Mouse (Mus musculus) embryonic facial prominence, embryonic 10.5 days (tissue): ENCODE data around the gene Cfap126. TPM values are rescaled to one million over a fixed set of nuclear protein-coding genes. Genes with fewer than 3 reads are reported as not detected.
"Not testable (repeated sequence)": the region's sequence is repeated elsewhere in the genome, so short reads cannot be mapped to it uniquely, and the experiment has no call there.

ENCODE experiments used
- DNase-seq: peaks from one replicate; pipeline ENCODE4 v3.0.0-alpha.2; 2017; ENCODE audit warnings: low spot score
- H3K27ac ChIP-seq: fragments of 300-500 bp; sonication (generic); replicated peaks from 2 replicates; pipeline ENCODE4 v1.5.1; 2016; ENCODE audit warnings: mild to moderate bottlenecking
- H3K27me3 ChIP-seq: fragments of 300-500 bp; sonication (generic); replicated peaks from 2 replicates; pipeline ENCODE4 v1.6.1; 2016; ENCODE audit warnings: low read depth, mild to moderate bottlenecking; ENCODE audit not compliant: poor library complexity, severe bottlenecking
- H3K36me3 ChIP-seq: fragments of 300-500 bp; sonication (generic); replicated peaks from 2 replicates; pipeline ENCODE4 v1.6.1; 2016; ENCODE audit warnings: mild to moderate bottlenecking, moderate library complexity
- H3K4me1 ChIP-seq: fragments of 300-500 bp; sonication (generic); 2 replicates; pipeline ENCODE4 v1.6.1; 2016
- H3K4me3 ChIP-seq: fragments of 300-500 bp; sonication (generic); 2 replicates; pipeline ENCODE4 v1.5.1; 2016; ENCODE audit warnings: mild to moderate bottlenecking, moderate library complexity
- H3K9me3 ChIP-seq: fragments of 300-500 bp; sonication (generic); 2 replicates; pipeline ENCODE4 v1.6.1; 2016; ENCODE audit warnings: mild to moderate bottlenecking
- WGBS: fragments of 180-500 bp; shearing (Covaris S2); methylation state at CpG from one replicate; pipeline ENCODE4 v1.1.7; 2016; 5-methylcytosine and 5-hydroxymethylcytosine counted together
- polyA plus RNA-seq: library from polyadenylated mRNA; unstranded; fragments of >200 nt; fragmentation: Nextera tagmentation; extraction: Ambion mirVana; gene quantifications from 2 replicates; pipeline ENCODE4 v1.2.1, GENCODE M21; 2016

Cfap126 gene
- polyA plus RNA-seq, 1 experiment from 2014 or later: 2.0 TPM

- no peaks in the 10 kb centered on the region for H3K36me3 ChIP-seq
- no peaks in the 10 kb centered on the region for H3K27me3 ChIP-seq
- 78% methylated on average over 4 of the region's 4 CpGs for WGBS
- H3K27ac ChIP-seq: no peak overlapping the region
- DNase-seq: no peak
- H3K9me3 ChIP-seq: no peaks in the 10 kb centered on the region
- H3K4me3 ChIP-seq: no peak overlapping the region
- H3K4me1 ChIP-seq: peaks cover 15% of the 10 kb centered on the region
These were observed 2.6 kb downstream of the Cfap126 start for GRCm38 (mm10) chr1:171116280-171116679.

DNA sequence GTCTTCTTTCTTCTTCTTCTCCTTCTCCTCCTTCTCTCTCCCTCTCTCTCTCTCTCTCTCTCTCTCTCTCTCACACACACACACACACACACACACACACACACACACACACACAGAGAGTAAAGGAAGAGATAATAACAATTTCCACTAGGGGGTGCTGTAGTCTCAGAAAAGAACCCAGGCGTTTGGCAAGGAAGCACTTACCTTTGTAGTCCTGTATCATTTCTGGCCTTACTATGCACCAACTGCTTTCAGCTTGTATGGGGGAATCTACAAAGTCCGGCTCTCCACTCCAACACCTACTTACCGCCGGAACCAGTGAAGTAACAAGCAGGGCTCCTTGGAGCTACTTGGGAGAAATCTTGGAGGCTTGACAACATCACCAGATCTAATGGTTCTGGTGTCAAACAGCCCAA lies 4.6 kb downstream of the Cfap126 start:
- Histone ChIP-seq H3K27me3 (no peaks in the 10 kb centered on the region), H3K27ac (no peak overlapping the region), H3K4me1 (peaks cover 24% of the 10 kb centered on the region), H3K9me3 (no peaks in the 10 kb centered on the region), H3K4me3 (no peak overlapping the region), H3K36me3 (no peaks in the 10 kb centered on the region)
- WGBS: 7% methylated on average over 4 of the region's 4 CpGs
- DNase-seq: peak; percentile 60

- Histone ChIP-seq H3K27me3 (no peaks in the 10 kb centered on the region), H3K27ac (no peak overlapping the region), H3K4me3 (no peak overlapping the region), H3K9me3 (no peaks in the 10 kb centered on the region), H3K4me1 (peaks cover 17% of the 10 kb centered on the region), H3K36me3 (no peaks in the 10 kb centered on the region)
- WGBS: 91% methylated on average over 5 of the region's 5 CpGs
- no peak for DNase-seq
These were observed 5.3 kb downstream of the Cfap126 start for GRCm38 (mm10) chr1:171118996-171119395.

GRCm38 (mm10) chr1:171119405-171119804 lies 5.7 kb downstream of the Cfap126 start:
- H3K4me1 ChIP-seq: peaks cover 15% of the 10 kb centered on the region
- no peak overlapping the region for H3K27ac ChIP-seq
- DNase-seq: no peak
- H3K9me3 ChIP-seq: no peaks in the 10 kb centered on the region
- no peaks in the 10 kb centered on the region for H3K27me3 ChIP-seq
- H3K4me3 ChIP-seq: no peak overlapping the region
- no peaks in the 10 kb centered on the region for H3K36me3 ChIP-seq
- 89% methylated on average over 14 of the region's 14 CpGs for WGBS

DNA sequence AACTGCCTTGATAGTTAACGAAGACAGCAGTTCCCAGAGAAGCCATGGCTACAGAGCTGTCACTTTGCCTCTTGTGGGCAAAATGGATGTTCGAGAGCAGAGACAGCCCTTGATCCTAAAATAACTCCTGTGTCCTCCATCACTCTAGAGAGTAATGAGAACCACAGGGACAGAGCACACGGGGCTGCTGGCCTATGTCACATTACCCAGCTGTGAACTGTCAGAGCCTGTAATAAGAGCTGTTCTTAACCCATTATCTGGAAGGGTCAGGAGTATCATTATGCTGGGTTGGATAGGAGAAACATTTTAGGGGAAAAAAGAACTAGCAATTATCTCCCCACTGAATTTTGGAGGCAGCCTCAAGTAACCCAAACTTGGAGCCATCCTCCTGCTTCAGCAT lies 7.2 kb downstream of the Cfap126 start:
- H3K4me3 ChIP-seq: no peak overlapping the region
- no peaks in the 10 kb centered on the region for H3K9me3 ChIP-seq
- H3K27me3 ChIP-seq: no peaks in the 10 kb centered on the region
- peaks cover 15% of the 10 kb centered on the region for H3K4me1 ChIP-seq
- whole genome bisulfite sequencing: 46% methylated on average over 3 of the region's 3 CpGs
- DNase-seq: no peak
- no peak overlapping the region for H3K27ac ChIP-seq
- no peaks in the 10 kb centered on the region for H3K36me3 ChIP-seq

DNA sequence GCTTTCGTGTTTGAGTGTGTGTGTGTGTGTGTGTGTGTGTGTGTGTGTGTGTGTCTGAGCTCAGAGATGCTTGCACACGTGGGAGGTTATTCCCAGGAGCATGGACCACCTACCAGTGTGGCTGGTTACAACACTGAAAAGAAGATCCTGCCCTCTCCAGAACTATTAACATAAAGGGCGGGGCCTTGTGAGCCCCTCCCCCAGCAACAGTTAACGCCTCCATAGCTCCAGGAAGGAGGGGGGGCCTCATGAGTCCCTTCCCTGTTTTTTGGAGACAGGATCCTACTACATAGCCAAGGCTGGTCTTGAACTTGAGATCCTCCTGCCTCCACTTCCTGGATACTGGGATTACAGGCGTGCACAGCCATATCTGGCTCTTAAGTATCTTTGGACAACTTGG lies 8.1 kb downstream of the Cfap126 start:
- H3K36me3 ChIP-seq: peaks cover 4% of the 10 kb centered on the region; the same call in 1 of the 2 replicates
- no peaks in the 10 kb centered on the region for H3K27me3 ChIP-seq
- H3K4me3 ChIP-seq: no peak overlapping the region
- peaks cover 15% of the 10 kb centered on the region for H3K4me1 ChIP-seq
- no peaks in the 10 kb centered on the region for H3K9me3 ChIP-seq
- no peak for DNase-seq
- WGBS: 47% methylated on average over 5 of the region's 5 CpGs
- H3K27ac ChIP-seq: no peak overlapping the region

- peaks cover 15% of the 10 kb centered on the region for H3K4me1 ChIP-seq
- H3K9me3 ChIP-seq: no peaks in the 10 kb centered on the region
- H3K4me3 ChIP-seq: no peak overlapping the region
- DNase-seq: peak; percentile 27
- peaks cover 12% of the 10 kb centered on the region for H3K36me3 ChIP-seq
- no peaks in the 10 kb centered on the region for H3K27me3 ChIP-seq
- 44% methylated on average over 7 of the region's 7 CpGs for WGBS
- H3K27ac ChIP-seq: no peak overlapping the region
These were observed 9.2 kb downstream of the Cfap126 start for GRCm38 (mm10) chr1:171122932-171123331.

GRCm38 (mm10) chr1:171124398-171124797 lies 10.7 kb downstream of the Cfap126 start:
- Histone ChIP-seq H3K27me3 (no peaks in the 10 kb centered on the region), H3K27ac (no peak overlapping the region), H3K36me3 (peaks cover 25% of the 10 kb centered on the region), H3K9me3 (no peaks in the 10 kb centered on the region), H3K4me3 (no peak overlapping the region), H3K4me1 (peaks cover 15% of the 10 kb centered on the region)
- 90% methylated on average over 5 of the region's 5 CpGs for WGBS
- no peak for DNase-seq

- H3K27me3 ChIP-seq: no peaks in the 10 kb centered on the region
- no peaks in the 10 kb centered on the region for H3K4me1 ChIP-seq
- H3K36me3 ChIP-seq: peaks cover 70% of the 10 kb centered on the region
- H3K4me3 ChIP-seq: no peak overlapping the region
- H3K9me3 ChIP-seq: no peaks in the 10 kb centered on the region
- WGBS: 47% methylated on average over 7 of the region's 7 CpGs
- DNase-seq: no peak
- no peak overlapping the region for H3K27ac ChIP-seq
These were observed 15.5 kb downstream of the Cfap126 start for GRCm38 (mm10) chr1:171129251-171129650.

- no peak overlapping the region for H3K27ac ChIP-seq
- no peaks in the 10 kb centered on the region for H3K4me1 ChIP-seq
- DNase-seq: no peak
- H3K36me3 ChIP-seq: peaks cover 87% of the 10 kb centered on the region
- H3K27me3 ChIP-seq: no peaks in the 10 kb centered on the region
- WGBS: 89% methylated on average over 1 of the region's 1 CpGs
- H3K4me3 ChIP-seq: no peak overlapping the region
- H3K9me3 ChIP-seq: no peaks in the 10 kb centered on the region
These were observed 17.3 kb downstream of the Cfap126 start for GRCm38 (mm10) chr1:171130971-171131370.

DNA sequence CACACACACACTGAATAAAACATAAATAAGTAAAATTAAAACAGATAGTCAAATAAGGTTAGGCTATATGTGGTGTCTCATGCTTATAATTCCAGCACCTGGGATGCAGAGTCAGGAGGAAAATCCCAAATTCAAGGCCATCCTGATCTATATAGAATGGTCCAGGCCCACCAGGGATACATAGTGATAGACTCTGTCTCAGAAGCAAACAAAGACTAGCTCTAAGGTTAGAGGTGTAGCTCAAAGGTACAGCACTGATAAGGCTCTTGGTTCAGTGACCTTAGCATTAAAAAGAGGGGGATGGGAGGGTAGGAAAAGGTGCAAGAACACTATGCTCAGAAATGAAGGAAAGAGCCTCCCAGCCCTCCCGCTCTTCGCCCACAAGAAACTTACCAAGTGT lies 21.9 kb downstream of the Cfap126 start:
- no peak overlapping the region for H3K27ac ChIP-seq
- peaks cover 93% of the 10 kb centered on the region for H3K36me3 ChIP-seq
- no peak for DNase-seq
- H3K4me3 ChIP-seq: no peak overlapping the region
- H3K27me3 ChIP-seq: no peaks in the 10 kb centered on the region
- H3K9me3 ChIP-seq: no peaks in the 10 kb centered on the region
- 93% methylated on average over 2 of the region's 2 CpGs for WGBS
- no peaks in the 10 kb centered on the region for H3K4me1 ChIP-seq

DNA sequence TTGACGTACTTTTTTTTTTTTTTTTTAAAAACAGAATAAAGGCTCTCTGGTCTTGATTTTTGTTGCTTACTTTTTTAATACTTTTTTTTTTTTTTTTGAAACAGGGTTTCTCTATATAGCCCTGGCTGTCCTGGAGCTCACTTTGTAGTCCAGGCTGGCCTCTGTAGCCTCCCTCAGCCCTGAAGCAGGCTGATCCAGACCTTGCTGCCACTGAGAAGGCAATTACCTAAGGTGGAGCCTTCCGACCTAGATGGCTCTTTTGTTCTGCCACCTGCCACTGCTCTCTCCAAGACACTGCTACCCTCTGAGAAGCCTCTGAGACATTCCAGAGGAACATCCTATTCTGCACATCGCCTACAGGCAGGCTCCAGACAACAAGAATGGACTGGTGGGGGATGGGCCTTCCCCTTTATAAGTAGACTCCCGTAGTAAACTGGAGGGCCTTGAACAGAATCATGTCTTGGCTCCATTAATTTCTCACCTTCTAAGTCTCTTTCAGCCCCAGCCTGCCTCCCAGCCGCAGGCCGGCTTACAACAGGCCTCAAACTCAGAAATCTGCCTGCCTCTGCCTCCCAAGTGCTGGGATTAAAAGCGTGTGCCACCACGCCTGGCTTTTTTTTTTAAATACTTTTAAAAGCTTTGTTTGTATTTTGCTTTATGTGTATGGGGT lies 23.9 kb downstream of the Cfap126 start:
- not testable (repeated sequence) for H3K27me3 ChIP-seq, H3K27ac ChIP-seq, H3K4me1 ChIP-seq

DNA sequence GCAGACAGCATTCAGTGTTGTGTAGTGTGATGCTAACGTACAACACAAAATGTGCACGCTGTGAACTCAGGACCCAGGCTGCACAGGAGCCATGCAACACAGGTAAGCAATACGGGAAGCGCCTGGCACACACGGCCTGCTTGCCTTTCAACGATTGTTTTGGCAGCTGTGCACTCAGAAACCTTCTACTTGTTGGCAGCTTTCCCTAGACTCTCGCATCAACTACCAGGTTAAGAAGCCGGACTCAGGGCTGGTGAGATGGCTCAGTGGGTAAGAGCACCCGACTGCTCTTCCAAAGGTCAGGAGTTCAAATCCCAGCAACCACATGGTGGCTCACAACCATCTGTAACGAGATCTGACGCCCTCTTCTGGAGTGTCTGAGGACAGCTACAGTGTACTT lies 29.3 kb downstream of the Cfap126 start:
- H3K4me1 ChIP-seq, H3K27ac ChIP-seq, H3K27me3 ChIP-seq, H3K4me3 ChIP-seq, H3K9me3 ChIP-seq, DNase-seq: not testable (repeated sequence)
- WGBS: 83% methylated on average over 11 of the region's 11 CpGs
- peaks cover 77% of the 10 kb centered on the region for H3K36me3 ChIP-seq

More for the DNA sequence above, 23.9 kb downstream of the Cfap126 start:
- DNase-seq, H3K4me3 ChIP-seq, H3K9me3 ChIP-seq: not testable (repeated sequence)
- H3K36me3 ChIP-seq: peaks cover 97% of the 10 kb centered on the region
- 89% methylated on average over 8 of the region's 8 CpGs for WGBS
